Mouse (Mus musculus) forebrain, embryonic 13.5 days (tissue): ENCODE data around the gene Mdc1. TPM values are rescaled to one million over a fixed set of nuclear protein-coding genes. Genes with fewer than 3 reads are reported as not detected.
"Not testable (repeated sequence)": the region's sequence is repeated elsewhere in the genome, so short reads cannot be mapped to it uniquely, and the experiment has no call there.

Experiments
- ATAC-seq: fragments of 200-750 bp; cut with Nextera tagmentation; 2 replicates; pipeline ENCODE4 v1.8.0; 2017
- H3K27ac ChIP-seq: fragments of 300-500 bp; sonication (generic); 2 replicates; pipeline ENCODE4 v1.5.1; 2015; ENCODE audit warnings: inconsistent platforms, mild to moderate bottlenecking, moderate library complexity
- H3K27me3 ChIP-seq: fragments of 300-500 bp; sonication (generic); 2 replicates; pipeline ENCODE4 v1.6.1; 2015; ENCODE audit warnings: mild to moderate bottlenecking, inconsistent platforms
- H3K36me3 ChIP-seq: fragments of 300-500 bp; sonication (generic); 2 replicates; pipeline ENCODE4 v1.6.1; 2015; ENCODE audit warnings: mild to moderate bottlenecking, inconsistent platforms; ENCODE audit not compliant: poor library complexity, severe bottlenecking
- H3K4me1 ChIP-seq: fragments of 300-500 bp; sonication (generic); 2 replicates; pipeline ENCODE4 v1.6.1; 2015; ENCODE audit warnings: inconsistent platforms
- H3K4me2 ChIP-seq: fragments of 300-500 bp; sonication (generic); 2 replicates; pipeline ENCODE4 v1.6.1; 2015; ENCODE audit warnings: inconsistent platforms, mild to moderate bottlenecking, moderate library complexity
- H3K4me3 ChIP-seq: fragments of 300-500 bp; sonication (generic); 2 replicates; pipeline ENCODE4 v1.5.1; 2015; ENCODE audit warnings: mild to moderate bottlenecking, inconsistent platforms
- H3K9ac ChIP-seq: fragments of 300-500 bp; sonication (generic); 2 replicates; pipeline ENCODE4 v1.6.1; 2015; ENCODE audit warnings: mild to moderate bottlenecking, inconsistent platforms
- H3K9me3 ChIP-seq: fragments of 300-500 bp; sonication (generic); replicated peaks from 2 replicates; pipeline ENCODE4 v1.6.1; 2016; ENCODE audit warnings: inconsistent platforms
- WGBS: fragments of 180-500 bp; shearing (Covaris S2); methylation state at CpG from one replicate; pipeline ENCODE4 v1.1.7; 2015; 5-methylcytosine and 5-hydroxymethylcytosine counted together
- polyA plus RNA-seq: library from polyadenylated mRNA; unstranded; fragments of >200 nt; fragmentation: Nextera tagmentation; extraction: Ambion mirVana; gene quantifications from 2 replicates; pipeline ENCODE4 v1.2.1, GENCODE M21; 2015

Mdc1 gene
- polyA plus RNA-seq, 1 experiment from 2014 or later = 15.1 TPM

DNA sequence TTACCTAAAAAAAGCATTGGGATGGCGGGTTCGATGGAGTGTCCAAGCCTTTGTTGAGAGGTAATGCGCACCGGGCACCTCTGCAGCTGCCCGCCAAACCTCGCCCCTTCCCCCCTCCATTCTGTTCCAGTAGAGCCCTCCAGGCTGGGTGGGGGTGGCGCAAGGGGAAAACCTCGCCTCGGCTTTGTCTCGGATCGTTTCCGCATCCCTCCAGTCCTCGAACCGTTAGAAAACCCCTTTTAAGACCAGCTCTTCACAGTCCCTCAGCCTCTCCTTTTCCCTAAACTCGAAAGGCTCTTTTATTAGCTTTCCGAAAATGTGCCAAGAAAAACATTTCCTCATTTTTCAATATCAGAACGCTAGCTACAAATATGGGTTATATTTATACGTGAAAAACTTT lies 3.8 kb upstream of the Mdc1 start:
- no peak for ATAC-seq
- Histone ChIP-seq H3K4me3 (peak overlapping the region; percentile 95), H3K27me3 (no peaks in the 10 kb centered on the region), H3K4me2 (peak overlapping the region; percentile 92), H3K27ac (peak overlapping the region; percentile 100), H3K9me3 (no peaks in the 10 kb centered on the region), H3K36me3 (peaks cover 43% of the 10 kb centered on the region), H3K4me1 (peaks cover 64% of the 10 kb centered on the region), H3K9ac (peak overlapping the region; percentile 100)
- WGBS = under 1% methylated on average over 18 of the region's 18 CpGs

DNA sequence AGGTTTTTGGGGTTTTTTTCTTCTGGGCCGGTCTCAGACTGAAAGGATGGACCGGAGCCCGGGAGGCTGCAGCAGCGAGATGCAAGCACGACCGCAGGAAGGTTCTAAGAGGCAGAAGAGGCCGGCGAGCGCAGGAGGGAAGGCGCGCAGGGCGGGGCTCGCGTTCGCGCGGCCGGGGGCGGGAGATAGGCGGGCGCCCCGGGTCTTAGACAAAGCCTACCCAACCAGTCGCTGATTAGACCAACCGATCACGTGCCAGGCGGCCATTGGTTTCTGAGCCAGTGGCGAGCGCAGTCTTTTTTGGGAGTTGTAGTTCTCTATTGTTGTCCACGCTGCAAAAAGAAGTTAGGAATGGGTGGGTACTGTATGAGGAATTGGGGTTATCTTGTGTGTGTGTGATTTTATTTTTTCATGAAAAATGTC lies 3.2 kb upstream of the Mdc1 start, which contains the start of gene Tubb5:
Tubb5 (minus strand) TSS at position 185 of the 423 bp plus-strand sequence.
- WGBS = under 1% methylated on average over 29 of the region's 29 CpGs
- Histone ChIP-seq H3K9me3 (no peaks in the 10 kb centered on the region), H3K4me2 (peak within 1 kb of the TSS; percentile 92), H3K4me1 (peaks cover 64% of the 10 kb centered on the region), H3K9ac (peak within 1 kb of the TSS; percentile 100), H3K27me3 (no peaks in the 10 kb centered on the region), H3K36me3 (peaks cover 37% of the 10 kb centered on the region), H3K4me3 (peak within 1 kb of the TSS; percentile 95), H3K27ac (peak within 1 kb of the TSS; percentile 100)
- peak; percentile 78 for ATAC-seq

DNA sequence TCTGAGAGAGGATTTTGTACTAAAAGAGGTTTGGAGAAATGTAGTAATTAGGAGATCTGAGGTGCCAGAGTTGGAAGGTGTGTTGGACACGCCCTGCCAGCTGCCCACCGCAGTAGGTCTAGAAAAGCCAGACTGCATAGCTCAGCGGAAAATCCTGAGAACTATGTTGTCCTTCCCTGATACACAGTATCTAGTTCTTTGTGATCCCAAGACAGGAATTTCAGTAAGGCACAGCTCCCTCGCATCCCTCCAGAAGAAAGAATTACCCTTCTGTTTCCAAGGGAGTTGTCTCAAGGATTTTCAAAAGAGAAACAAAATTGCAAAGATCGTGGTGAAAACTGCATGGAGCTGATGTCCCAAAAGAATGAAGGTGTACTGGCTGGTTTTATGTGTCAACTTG lies 2.7 kb upstream of the Mdc1 start:
- H3K27me3 ChIP-seq = no peaks in the 10 kb centered on the region
- H3K36me3 ChIP-seq = peaks cover 32% of the 10 kb centered on the region
- no peaks in the 10 kb centered on the region for H3K9me3 ChIP-seq
- no peak for ATAC-seq
- H3K4me3 ChIP-seq = peak overlapping the region; percentile 95
- WGBS = 4% methylated on average over 5 of the region's 5 CpGs
- peaks cover 62% of the 10 kb centered on the region for H3K4me1 ChIP-seq
- peak overlapping the region; percentile 100 for H3K27ac ChIP-seq
- H3K4me2 ChIP-seq = peak overlapping the region; percentile 92
- H3K9ac ChIP-seq = peak overlapping the region; percentile 100

DNA sequence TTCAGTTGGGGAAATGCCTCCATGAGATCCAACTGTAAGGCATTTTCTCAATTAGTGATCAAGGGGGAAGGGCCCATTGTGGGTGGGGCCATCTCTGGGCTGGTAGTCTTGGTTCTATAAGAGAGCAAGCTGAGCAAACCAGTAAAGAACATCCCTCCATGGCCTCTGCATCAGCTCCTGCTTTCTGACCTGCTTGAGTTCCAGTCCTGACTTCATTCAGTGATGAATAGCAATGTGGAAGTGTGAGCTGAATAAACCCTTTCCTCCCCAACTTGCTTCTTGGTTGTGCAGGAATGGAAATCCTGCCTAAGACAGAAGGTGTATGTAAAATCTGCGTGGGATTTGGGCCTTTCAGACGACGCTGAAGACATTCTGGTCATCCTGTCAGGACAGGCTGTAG lies 2.3 kb upstream of the Mdc1 start:
- 58% methylated on average over 3 of the region's 3 CpGs for WGBS
- Histone ChIP-seq H3K4me3 (peak overlapping the region; percentile 95), H3K9ac (peak overlapping the region; percentile 100), H3K4me1 (peaks cover 57% of the 10 kb centered on the region), H3K36me3 (peaks cover 28% of the 10 kb centered on the region), H3K27ac (peak overlapping the region; percentile 100), H3K4me2 (peak overlapping the region; percentile 92)
- ATAC-seq, H3K9me3 ChIP-seq, H3K27me3 ChIP-seq: not testable (repeated sequence)

DNA sequence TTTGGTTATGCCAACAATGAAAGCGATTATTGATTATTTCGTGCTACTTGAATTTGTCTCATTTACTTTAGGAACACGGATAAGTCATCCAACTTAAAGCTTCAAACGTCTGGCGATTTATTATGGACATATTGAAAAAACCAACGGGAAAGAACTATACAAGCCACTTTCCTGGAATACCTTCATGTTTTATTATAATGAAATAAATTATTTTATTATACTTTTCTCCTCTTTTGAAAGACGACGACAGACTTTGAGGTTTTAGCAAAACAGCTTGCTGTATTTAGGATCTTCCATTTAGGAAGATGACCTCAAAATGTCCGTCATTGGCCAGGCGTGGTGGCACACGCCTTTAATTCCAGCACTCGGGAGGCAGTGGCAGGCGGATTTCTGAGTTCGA lies 754 bp upstream of the Mdc1 start:
- Histone ChIP-seq H3K4me1 (peaks cover 42% of the 10 kb centered on the region), H3K4me2 (peak overlapping the region; percentile 52), H3K36me3 (peaks cover 25% of the 10 kb centered on the region), H3K4me3 (peak overlapping the region; percentile 57), H3K27me3 (no peaks in the 10 kb centered on the region), H3K9ac (no peak overlapping the region; the same call in 1 of the 2 replicates), H3K27ac (peak overlapping the region; percentile 60; the same call in 1 of the 2 replicates), H3K9me3 (no peaks in the 10 kb centered on the region)
- WGBS = 60% methylated on average over 14 of the region's 14 CpGs
- no peak for ATAC-seq

DNA sequence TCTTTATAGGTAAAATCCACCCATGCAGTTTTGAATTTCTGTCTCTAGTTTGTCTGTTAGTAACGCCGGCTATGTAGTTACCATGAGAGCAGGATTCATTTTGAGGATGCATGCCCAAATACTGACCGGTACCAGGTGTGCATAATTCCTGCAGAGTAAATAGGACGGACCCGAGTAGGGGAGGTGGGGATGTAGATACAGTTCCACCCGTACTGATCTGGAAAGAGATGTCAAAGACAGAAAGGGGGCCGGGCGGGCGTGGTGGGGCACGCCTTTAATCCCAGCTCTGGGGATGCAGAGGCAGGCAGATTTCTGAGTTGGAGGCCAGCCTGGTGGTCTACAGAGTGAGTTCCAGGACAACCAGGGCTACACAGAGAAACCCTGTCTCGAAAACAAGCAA lies 691 bp downstream of the Mdc1 start:
- Histone ChIP-seq H3K4me2 (peak overlapping the region; percentile 71), H3K9ac (peak overlapping the region; percentile 68), H3K9me3 (no peaks in the 10 kb centered on the region), H3K27me3 (no peaks in the 10 kb centered on the region), H3K4me3 (peak overlapping the region; percentile 57), H3K27ac (peak overlapping the region; percentile 76), H3K36me3 (peaks cover 27% of the 10 kb centered on the region), H3K4me1 (peaks cover 34% of the 10 kb centered on the region)
- no peak for ATAC-seq
- WGBS = 17% methylated on average over 11 of the region's 11 CpGs

DNA sequence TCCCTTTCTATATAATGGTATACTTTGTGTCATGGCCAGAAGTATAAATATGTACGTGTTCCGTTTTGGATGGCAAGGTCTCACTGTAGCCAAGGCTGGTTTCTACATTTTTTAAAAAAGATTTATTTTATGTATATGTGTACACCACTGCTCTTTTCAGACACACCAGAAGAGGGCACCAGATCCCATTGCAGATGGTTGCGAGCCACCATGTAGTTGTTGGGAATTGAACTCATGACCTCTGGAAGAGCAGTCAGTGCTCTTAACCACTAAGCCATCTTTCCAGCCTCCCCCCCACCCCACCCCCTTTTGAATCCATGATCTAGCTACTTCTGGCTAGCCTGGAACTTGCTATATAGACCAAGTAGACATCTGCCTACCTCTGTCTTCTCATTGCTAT lies 2.2 kb downstream of the Mdc1 start:
- no peak overlapping the region for H3K4me3 ChIP-seq
- no peaks in the 10 kb centered on the region for H3K9me3 ChIP-seq
- H3K9ac ChIP-seq = no peak overlapping the region
- H3K4me1 ChIP-seq = peaks cover 34% of the 10 kb centered on the region
- no peaks in the 10 kb centered on the region for H3K27me3 ChIP-seq
- H3K4me2 ChIP-seq = no peak overlapping the region; the same call in 1 of the 2 replicates
- H3K36me3 ChIP-seq = peaks cover 42% of the 10 kb centered on the region
- 98% methylated on average over 3 of the region's 3 CpGs for WGBS
- ATAC-seq = no peak
- no peak overlapping the region for H3K27ac ChIP-seq

DNA sequence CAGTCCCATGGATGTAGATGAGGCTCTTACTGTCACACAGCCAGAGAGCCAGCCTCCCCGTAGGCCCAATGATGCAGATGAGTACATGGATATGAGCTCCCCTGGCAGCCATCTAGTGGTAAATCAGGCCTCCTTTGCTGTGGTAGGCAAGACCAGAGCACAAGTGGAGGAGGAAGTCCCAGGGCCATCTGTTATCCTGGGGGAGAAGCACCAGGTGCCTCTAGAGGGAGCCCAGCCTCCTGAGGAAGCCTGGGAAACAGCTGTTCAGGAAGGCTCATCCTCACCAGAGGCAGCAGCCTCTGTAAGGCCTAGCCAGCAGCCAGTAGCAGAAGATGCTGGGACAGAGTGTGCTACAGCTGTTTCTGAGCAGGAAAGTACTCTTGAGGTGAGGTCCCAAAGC lies 6.8 kb downstream of the Mdc1 start:
- ATAC-seq = no peak
- Histone ChIP-seq H3K27me3 (no peaks in the 10 kb centered on the region), H3K4me1 (peaks cover 2% of the 10 kb centered on the region), H3K9me3 (no peaks in the 10 kb centered on the region), H3K4me2 (no peak overlapping the region), H3K9ac (no peak overlapping the region), H3K27ac (no peak overlapping the region), H3K36me3 (peaks cover 86% of the 10 kb centered on the region), H3K4me3 (no peak overlapping the region)
- WGBS = 68% methylated on average over 1 of the region's 1 CpGs

DNA sequence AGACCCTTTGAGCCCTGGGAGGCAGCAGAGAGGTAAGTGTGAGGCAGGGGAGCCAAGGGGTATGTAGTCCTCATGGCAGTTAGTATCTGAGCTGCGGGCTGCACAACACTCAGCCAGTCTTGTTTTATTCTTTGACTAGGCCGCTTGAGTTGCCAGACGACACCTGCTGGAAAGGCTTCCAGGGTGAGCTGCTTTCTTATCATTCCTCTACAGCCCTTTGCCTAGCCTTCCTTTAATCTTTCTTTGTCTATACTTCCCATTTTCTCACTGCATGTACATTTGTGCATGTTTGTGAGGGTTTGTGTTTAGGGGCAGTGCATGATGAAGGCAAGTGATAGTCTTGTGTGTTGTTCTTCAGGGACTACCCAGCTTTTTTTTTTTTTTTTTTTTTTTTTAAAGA lies 9.7 kb downstream of the Mdc1 start:
- H3K9me3 ChIP-seq = no peaks in the 10 kb centered on the region
- H3K36me3 ChIP-seq = peaks cover 90% of the 10 kb centered on the region
- no peak overlapping the region for H3K9ac ChIP-seq
- H3K4me2 ChIP-seq = no peak overlapping the region
- ATAC-seq = no peak
- H3K4me3 ChIP-seq = no peak overlapping the region
- H3K27me3 ChIP-seq = no peaks in the 10 kb centered on the region
- no peak overlapping the region for H3K27ac ChIP-seq
- 90% methylated on average over 3 of the region's 3 CpGs for WGBS
- no peaks in the 10 kb centered on the region for H3K4me1 ChIP-seq

DNA sequence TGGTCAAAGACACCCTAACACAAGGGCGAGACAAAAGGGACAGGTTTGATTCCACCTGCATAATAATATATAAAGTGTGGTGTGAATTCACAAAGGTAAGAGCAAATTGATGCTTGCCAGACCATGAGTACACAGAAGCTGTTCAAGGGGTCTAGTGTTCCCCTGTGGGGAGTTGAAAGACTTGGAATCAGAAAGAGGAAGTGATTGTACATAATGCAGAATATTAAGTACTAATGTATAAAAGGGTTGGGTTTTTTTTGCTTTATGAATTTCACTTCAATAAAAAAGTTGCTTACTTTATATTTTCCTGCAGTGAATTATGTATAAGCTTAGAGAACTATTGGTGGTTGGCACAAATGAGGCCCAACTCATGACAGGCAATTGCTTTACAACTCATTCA lies 18.1 kb downstream of the Mdc1 start:
- whole genome bisulfite sequencing = 96% methylated on average over 1 of the region's 1 CpGs
- Histone ChIP-seq H3K27ac (no peak overlapping the region), H3K4me1 (peaks cover 19% of the 10 kb centered on the region), H3K27me3 (no peaks in the 10 kb centered on the region), H3K9me3 (no peaks in the 10 kb centered on the region), H3K4me3 (no peak overlapping the region), H3K9ac (no peak overlapping the region), H3K4me2 (no peak overlapping the region), H3K36me3 (peaks cover 30% of the 10 kb centered on the region)
- no peak for ATAC-seq

DNA sequence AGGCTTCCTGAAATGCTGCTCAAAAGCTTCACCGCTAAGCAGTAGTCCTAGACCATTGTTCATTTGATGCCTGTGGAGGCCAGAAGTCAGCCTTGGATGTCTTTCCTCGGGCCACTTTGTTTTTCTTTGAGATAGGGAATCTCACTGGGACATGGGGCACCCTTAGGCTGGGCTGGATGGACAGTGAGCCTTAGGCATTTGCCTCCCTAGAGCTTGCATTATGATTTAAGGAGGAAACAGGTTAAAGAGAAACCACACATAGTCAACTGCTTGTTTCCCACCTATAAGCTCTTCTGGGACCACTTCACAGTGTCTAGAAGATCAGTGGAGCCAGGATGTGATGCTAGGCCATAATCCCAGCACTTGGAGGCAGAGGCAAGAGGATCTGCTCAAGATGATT lies 18.5 kb downstream of the Mdc1 start:
- H3K4me1 ChIP-seq = peaks cover 23% of the 10 kb centered on the region
- peaks cover 25% of the 10 kb centered on the region for H3K36me3 ChIP-seq
- H3K27ac ChIP-seq = no peak overlapping the region
- no peak overlapping the region for H3K4me3 ChIP-seq
- no peaks in the 10 kb centered on the region for H3K9me3 ChIP-seq
- WGBS = 77% methylated on average over 2 of the region's 2 CpGs
- no peak for ATAC-seq
- no peak overlapping the region for H3K4me2 ChIP-seq
- H3K27me3 ChIP-seq = no peaks in the 10 kb centered on the region
- no peak overlapping the region for H3K9ac ChIP-seq

DNA sequence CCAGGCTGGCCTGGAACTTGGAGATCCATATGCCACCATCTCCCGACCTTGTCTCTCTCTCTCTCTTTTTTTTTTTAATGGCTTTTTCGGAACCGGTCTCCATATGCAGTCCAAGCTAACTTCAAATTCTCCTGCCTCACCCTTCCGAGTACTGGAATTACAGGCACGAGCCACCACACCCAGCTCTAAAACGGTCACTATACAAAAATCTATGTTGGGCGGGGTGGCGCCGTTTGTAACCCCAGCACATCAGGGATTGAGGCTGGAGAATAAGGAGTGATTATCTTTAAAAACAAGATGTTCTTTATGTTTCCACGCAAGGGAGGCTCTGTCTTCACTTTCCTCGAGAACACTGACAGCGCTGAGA lies 19.5 kb downstream of the Mdc1 start:
- peak overlapping the region; percentile 77 for H3K9ac ChIP-seq
- no peak; the same call in 1 of the 2 replicates for ATAC-seq
- WGBS = 6% methylated on average over 12 of the region's 12 CpGs
- H3K27ac ChIP-seq = peak overlapping the region; percentile 94
- H3K36me3 ChIP-seq = peaks cover 22% of the 10 kb centered on the region
- H3K4me2 ChIP-seq = peak overlapping the region; percentile 66
- H3K9me3 ChIP-seq = no peaks in the 10 kb centered on the region
- peak overlapping the region; percentile 71 for H3K4me3 ChIP-seq
- peaks cover 29% of the 10 kb centered on the region for H3K4me1 ChIP-seq
- no peaks in the 10 kb centered on the region for H3K27me3 ChIP-seq

DNA sequence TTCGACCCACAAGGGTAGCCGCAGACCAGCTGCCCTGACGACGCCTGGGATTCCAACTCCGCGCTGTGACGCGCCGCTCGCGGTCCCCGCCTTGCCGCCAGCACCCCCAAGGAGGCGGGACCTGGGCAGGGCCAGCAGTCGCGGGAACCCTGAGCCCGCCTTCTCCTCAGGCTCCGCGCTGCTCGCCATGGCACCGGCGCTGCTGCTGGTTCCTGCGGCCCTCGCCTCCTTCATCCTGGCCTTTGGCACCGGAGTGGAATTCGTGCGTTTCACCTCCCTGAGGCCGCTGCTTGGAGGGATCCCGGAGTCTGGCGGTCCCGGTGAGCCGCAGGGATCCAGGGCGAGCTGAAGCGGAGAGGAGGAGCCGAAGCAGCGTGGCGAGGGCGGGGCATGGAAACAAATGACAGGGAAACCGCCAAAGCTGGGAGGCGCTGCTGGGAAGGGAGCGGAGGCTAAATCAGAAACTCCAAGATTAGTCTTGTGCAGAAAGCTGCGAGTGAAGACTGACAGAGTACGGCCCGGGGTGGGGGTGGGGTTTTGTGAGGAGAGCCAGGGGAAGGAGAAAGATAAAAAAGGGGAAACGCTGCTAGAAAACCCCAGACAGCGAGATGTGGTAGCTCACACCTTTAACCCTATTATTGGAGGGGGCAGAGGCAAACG lies 20.0 kb downstream of the Mdc1 start, which contains the start of gene Nrm:
Nrm (plus strand) TSS at position 121 of the 660 bp plus-strand sequence.
- H3K36me3 ChIP-seq = peaks cover 22% of the 10 kb centered on the region
- peak; percentile 94 for ATAC-seq
- WGBS = under 1% methylated on average over 47 of the region's 47 CpGs

More for the DNA sequence above, 20.0 kb downstream of the Mdc1 start, which contains the start of gene Nrm:
- Histone ChIP-seq H3K9me3 (no peaks in the 10 kb centered on the region), H3K27me3 (no peaks in the 10 kb centered on the region), H3K27ac (peak within 1 kb of the TSS; percentile 94), H3K9ac (peak within 1 kb of the TSS; percentile 77), H3K4me1 (peaks cover 29% of the 10 kb centered on the region), H3K4me2 (peak within 1 kb of the TSS; percentile 66), H3K4me3 (peak within 1 kb of the TSS; percentile 71)
